Mouse (Mus musculus) cortical plate, adult 2 months (tissue): ENCODE data around the gene Fbxw8.

Experiments used
- CTCF ChIP-seq: fragments of 200-500 bp; IDR thresholded peaks from 2 replicates; pipeline ENCODE4 v1.5.1; 2011; ENCODE audit warnings: mild to moderate bottlenecking, control low read depth, low read length; ENCODE audit not compliant: insufficient read depth; ENCODE audit errors: extremely low read depth
- POLR2A ChIP-seq: fragments of 200-500 bp; IDR thresholded peaks from 2 replicates; pipeline ENCODE4 v1.6.1; 2011; ENCODE audit warnings: mild to moderate bottlenecking, low read length, control low read depth; ENCODE audit not compliant: insufficient read depth; ENCODE audit errors: extremely low read depth

- TF ChIP-seq POLR2A (no peak), CTCF (no peak)
Measured at GRCm38 (mm10) chr5:118058858-118059257, 96.4 kb downstream of the Fbxw8 start.
